Mouse (Mus musculus): ENCODE results near the gene Hist1h2ak. TPM values are rescaled to one million over a fixed set of nuclear protein-coding genes. Genes with fewer than 3 reads are reported as not detected.
"Not testable (repeated sequence)": the region's sequence is repeated elsewhere in the genome, so short reads cannot be mapped to it uniquely, and the experiment has no call there.

Hist1h2ak gene
- polyA plus RNA-seq, 1 experiment from 2014 or later, result 5.5 TPM

GRCm38 (mm10) chr13:21727948-21728572, 25.6 kb downstream of the Hist1h2ak start:
- Histone ChIP-seq H3K36me3 (replicated peaks) (no peaks in the 10 kb centered on the region), H3K4me3 (no peak overlapping the region), H3K9me3 (no peaks in the 10 kb centered on the region), H3K27ac (peak overlapping the region; percentile 48; the same call in 1 of the 2 replicates), H3K4me1 (peaks cover 8% of the 10 kb centered on the region; the same call in 1 of the 2 replicates), H3K9ac (no peak overlapping the region), H3K4me2 (no peak overlapping the region), H3K27me3 (replicated peaks) (no peaks in the 10 kb centered on the region)
- WGBS, result 21% methylated on average over 11 of the region's 11 CpGs
- peak; percentile 63; the same call in 1 of the 2 replicates for ATAC-seq (replicated peaks)

- no peak overlapping the region for H3K27ac ChIP-seq
- 0 out of 2 replicates have a peak overlapping the region, but pooled peaks have one; percentile 69 for H3K4me2 ChIP-seq
- no peaks in the 10 kb centered on the region for H3K9me3 ChIP-seq
- no peaks in the 10 kb centered on the region for H3K36me3 ChIP-seq (replicated peaks)
- ATAC-seq (replicated peaks), result no peak
- H3K9ac ChIP-seq, result no peak overlapping the region
- H3K4me1 ChIP-seq, result peaks cover 27% of the 10 kb centered on the region
- H3K4me3 ChIP-seq, result no peak overlapping the region
- no peaks in the 10 kb centered on the region for H3K27me3 ChIP-seq (replicated peaks)
- 31% methylated on average over 5 of the region's 5 CpGs for WGBS
These were observed 30.4 kb downstream of the Hist1h2ak start for GRCm38 (mm10) chr13:21722993-21723836.

- Histone ChIP-seq H3K9ac (peak overlapping the region; percentile 50), H3K36me3 (replicated peaks) (no peaks in the 10 kb centered on the region), H3K27me3 (replicated peaks) (no peaks in the 10 kb centered on the region), H3K27ac (peak overlapping the region; percentile 87), H3K4me3 (peak overlapping the region; percentile 45), H3K4me2 (peak overlapping the region; percentile 69), H3K4me1 (peaks cover 22% of the 10 kb centered on the region), H3K9me3 (no peaks in the 10 kb centered on the region)
- no peak; the same call in 1 of the 2 replicates for ATAC-seq (replicated peaks)
- WGBS, result 2% methylated on average over 11 of the region's 11 CpGs
These were observed 31.2 kb downstream of the Hist1h2ak start for GRCm38 (mm10) chr13:21722373-21722925.

GRCm38 (mm10) chr13:21721757-21722372, 31.8 kb downstream of the Hist1h2ak start, which contains the start of gene Hist1h2bm:
Gene Hist1h2bm, plus strand, starts transcription at chr13:21722044.
- Histone ChIP-seq H3K9ac (peak within 1 kb of the TSS; percentile 50), H3K4me2 (peak within 1 kb of the TSS; percentile 69), H3K4me3 (peak within 1 kb of the TSS; percentile 45), H3K4me1 (peaks cover 25% of the 10 kb centered on the region), H3K27ac (peak within 1 kb of the TSS; percentile 87)
- peak; percentile 98 for ATAC-seq (replicated peaks)
- H3K9me3 ChIP-seq; H3K36me3 ChIP-seq (replicated peaks); H3K27me3 ChIP-seq (replicated peaks): not testable (repeated sequence)
- under 1% methylated on average over 37 of the region's 37 CpGs for WGBS

DNA sequence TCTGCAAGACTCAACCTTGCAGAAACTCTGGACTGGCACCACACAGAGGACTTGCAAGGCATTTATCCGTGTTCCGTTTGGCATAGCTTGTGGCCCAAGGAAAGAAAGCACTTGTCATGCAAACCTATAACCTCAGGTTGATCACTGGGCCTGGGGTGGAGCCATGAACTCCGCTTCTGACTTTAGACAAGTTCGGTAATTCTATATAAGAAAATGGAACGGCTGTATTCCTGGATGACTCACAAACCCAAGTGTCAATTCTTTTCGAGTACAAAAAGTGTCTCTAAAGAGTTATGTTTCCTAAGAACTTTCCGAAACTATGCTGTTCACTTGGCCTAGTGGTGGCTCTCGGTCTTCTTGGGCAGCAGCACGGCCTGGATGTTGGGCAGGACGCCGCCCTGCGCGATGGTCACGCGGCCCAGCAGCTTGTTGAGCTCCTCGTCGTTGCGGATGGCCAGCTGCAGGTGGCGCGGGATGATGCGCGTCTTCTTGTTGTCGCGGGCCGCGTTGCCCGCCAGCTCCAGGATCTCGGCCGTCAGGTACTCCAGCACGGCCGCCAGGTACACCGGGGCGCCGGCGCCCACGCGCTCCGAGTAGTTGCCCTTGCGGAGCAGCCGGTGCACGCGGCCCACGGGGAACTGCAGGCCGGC, 32.4 kb downstream of the Hist1h2ak start:
- Histone ChIP-seq H3K4me2 (peak overlapping the region; percentile 69), H3K27ac (peak overlapping the region; percentile 87), H3K4me3 (peak overlapping the region; percentile 45), H3K4me1 (peaks cover 27% of the 10 kb centered on the region)
- H3K9ac ChIP-seq; H3K9me3 ChIP-seq; H3K36me3 ChIP-seq (replicated peaks); H3K27me3 ChIP-seq (replicated peaks); ATAC-seq (replicated peaks): not testable (repeated sequence)
- WGBS, result 1% methylated on average over 24 of the region's 44 CpGs

DNA sequence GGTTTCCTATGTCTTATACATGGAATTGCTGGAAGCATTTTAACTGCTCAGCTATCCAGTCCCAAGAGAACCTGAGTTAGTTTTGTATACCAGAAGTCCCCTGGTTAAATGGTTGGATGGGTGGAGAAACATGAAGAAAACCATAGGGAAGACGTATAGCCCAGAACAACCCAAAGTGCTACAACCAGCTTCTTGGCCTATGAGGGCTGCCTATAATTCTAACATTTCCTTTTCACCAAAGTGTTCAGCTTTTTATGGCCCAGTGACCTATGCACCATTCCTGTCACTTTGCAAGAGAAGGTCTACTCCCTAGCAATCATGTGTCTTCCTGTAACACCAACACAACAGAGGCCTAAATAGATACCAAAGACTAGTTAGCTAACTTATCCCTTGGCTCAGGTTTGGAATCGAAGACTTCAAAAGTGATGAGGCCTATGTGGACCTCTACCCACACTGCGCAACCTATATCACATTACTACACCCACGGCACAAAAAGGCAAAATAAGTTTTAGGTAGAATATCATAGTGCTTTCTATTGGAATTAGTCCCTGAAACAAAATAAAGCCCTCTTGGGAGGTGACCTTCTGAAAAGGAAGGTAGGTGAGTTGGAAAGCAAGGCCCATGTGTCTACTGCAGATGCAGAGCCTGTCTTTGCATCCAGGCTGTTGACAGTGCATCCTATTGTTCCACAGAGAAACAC, 35.1 kb downstream of the Hist1h2ak start:
- H3K27ac ChIP-seq, result peak overlapping the region; percentile 58; the same call in 1 of the 2 replicates
- H3K4me3 ChIP-seq, result peak overlapping the region; percentile 39
- H3K4me2 ChIP-seq, result peak overlapping the region; percentile 78
- no peaks in the 10 kb centered on the region for H3K36me3 ChIP-seq (replicated peaks)
- peak overlapping the region; percentile 21; the same call in 1 of the 2 replicates for H3K9ac ChIP-seq
- no peak for ATAC-seq (replicated peaks)
- peaks cover 36% of the 10 kb centered on the region for H3K4me1 ChIP-seq
- WGBS, result 58% methylated on average over 4 of the region's 4 CpGs
- H3K9me3 ChIP-seq, result no peaks in the 10 kb centered on the region
- no peaks in the 10 kb centered on the region for H3K27me3 ChIP-seq (replicated peaks)

DNA sequence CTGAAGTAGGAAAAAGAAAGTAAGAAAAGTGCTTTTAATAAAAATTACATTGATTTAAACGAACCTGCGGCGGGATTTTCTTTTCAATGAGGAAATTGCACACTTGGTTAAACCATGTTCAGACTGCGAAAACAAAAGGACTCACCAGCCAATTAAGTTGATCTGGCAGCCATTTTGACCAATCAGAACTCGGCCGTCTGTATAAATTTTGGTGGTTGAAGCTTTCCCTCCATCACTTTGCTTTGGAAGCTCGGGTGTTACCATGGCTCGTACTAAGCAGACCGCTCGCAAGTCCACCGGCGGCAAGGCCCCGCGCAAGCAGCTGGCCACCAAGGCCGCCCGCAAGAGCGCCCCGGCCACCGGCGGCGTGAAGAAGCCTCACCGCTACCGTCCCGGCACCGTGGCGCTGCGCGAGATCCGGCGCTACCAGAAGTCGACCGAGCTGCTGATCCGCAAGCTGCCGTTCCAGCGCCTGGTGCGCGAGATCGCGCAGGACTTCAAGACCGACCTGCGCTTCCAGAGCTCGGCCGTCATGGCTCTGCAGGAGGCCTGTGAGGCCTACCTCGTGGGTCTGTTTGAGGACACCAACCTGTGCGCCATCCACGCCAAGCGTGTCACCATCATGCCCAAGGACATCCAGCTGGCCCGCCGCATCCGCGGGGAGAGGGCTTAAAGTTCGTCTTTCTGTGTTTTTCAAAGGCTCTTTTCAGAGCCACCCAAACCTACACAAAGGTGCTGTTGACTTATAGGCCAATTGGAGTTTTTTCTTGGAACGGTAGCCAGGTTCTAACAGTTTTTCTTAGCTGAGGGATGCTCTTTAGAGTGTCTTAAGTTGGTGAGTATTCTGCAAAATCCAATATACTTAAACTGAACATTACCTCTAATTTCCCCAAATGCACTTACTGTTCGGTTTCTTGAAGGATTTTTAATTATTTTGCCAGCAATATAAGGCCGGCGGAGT, 36.0 kb downstream of the Hist1h2ak start, which contains the start of gene Hist1h3h:
Gene Hist1h3h, plus strand, starts transcription at position 263 of the 961 bp plus-strand sequence.
- WGBS, result under 1% methylated on average over 31 of the region's 56 CpGs
- H3K27me3 ChIP-seq (replicated peaks); H3K9me3 ChIP-seq; H3K36me3 ChIP-seq (replicated peaks): not testable (repeated sequence)
- Histone ChIP-seq H3K4me1 (peaks cover 35% of the 10 kb centered on the region), H3K4me2 (peak within 1 kb of the TSS; percentile 78), H3K4me3 (peak within 1 kb of the TSS; percentile 44), H3K9ac (peak within 1 kb of the TSS; percentile 52), H3K27ac (peak within 1 kb of the TSS; percentile 91)
- ATAC-seq (replicated peaks), result peak; percentile 45

DNA sequence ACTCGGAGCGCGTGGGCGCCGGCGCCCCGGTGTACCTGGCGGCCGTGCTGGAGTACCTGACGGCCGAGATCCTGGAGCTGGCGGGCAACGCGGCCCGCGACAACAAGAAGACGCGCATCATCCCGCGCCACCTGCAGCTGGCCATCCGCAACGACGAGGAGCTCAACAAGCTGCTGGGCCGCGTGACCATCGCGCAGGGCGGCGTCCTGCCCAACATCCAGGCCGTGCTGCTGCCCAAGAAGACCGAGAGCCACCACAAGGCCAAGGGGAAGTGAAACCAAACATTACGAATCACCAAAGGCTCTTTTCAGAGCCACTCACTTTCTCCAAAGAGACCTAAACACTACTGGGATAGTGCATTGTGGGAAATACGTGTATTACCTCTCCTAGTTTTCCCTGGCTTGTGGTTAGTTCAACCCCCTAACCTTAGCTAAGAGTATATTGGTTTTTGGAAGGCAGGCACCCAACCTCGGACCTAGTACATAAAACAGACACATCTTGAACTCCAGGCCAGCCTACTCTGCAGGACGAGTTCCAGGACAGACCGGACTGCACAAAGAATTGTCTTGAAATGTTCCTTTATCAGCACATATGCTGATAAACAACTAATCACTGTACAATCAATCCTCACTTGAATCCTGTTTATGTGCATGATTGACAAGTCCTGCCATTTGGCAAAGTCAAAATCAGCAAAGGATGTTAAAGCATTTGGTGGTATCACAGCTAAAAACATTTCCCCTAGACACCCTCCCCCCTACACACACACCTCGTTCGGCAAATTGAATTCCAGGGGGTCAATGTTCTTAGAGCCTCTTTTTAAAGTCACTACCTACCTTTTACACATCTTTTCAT, 36.9 kb downstream of the Hist1h2ak start:
- H3K4me2 ChIP-seq, result peak overlapping the region; percentile 78
- not testable (repeated sequence) for H3K9me3 ChIP-seq; H3K27me3 ChIP-seq (replicated peaks); H3K36me3 ChIP-seq (replicated peaks)
- H3K4me3 ChIP-seq, result peak overlapping the region; percentile 44
- peak overlapping the region; percentile 52 for H3K9ac ChIP-seq
- WGBS, result 0% methylated on average over 16 of the region's 38 CpGs
- H3K4me1 ChIP-seq, result peaks cover 30% of the 10 kb centered on the region
- H3K27ac ChIP-seq, result peak overlapping the region; percentile 91
- ATAC-seq (replicated peaks), result peak; percentile 4; the same call in 1 of the 2 replicates

DNA sequence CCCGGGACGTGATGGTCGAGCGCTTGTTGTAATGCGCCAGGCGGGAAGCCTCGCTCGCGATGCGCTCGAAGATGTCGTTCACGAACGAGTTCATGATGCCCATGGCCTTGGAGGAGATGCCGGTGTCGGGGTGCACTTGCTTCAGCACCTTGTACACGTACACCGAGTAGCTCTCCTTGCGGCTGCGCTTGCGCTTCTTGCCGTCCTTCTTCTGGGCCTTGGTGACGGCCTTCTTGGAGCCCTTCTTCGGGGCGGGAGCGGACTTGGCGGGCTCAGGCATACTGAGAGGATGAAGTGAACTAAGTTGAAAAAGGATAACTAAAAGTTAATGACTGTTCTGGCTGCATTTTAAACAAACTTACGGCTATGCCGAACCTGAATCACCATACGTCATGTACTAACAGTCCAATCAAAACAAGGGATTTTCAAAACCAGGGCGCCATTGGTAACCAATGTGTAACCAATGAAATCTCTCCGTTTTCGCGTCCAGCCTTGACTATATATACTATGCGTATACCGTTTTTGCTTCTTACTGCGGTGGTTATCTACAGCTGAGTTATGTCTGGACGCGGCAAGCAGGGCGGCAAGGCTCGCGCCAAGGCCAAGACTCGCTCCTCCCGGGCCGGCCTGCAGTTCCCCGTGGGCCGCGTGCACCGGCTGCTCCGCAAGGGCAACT, 37.6 kb downstream of the Hist1h2ak start, which contains the start of the genes Hist1h2bl and Hist1h2ai:
Gene Hist1h2bl, minus strand, starts transcription at position 280 of the 676 bp plus-strand sequence.
Gene Hist1h2ai, plus strand, starts transcription at position 559 of the 676 bp plus-strand sequence.
- Histone ChIP-seq H3K4me3 (peak within 1 kb of the TSS; percentile 44), H3K4me1 (peaks cover 27% of the 10 kb centered on the region), H3K4me2 (peak within 1 kb of the TSS; percentile 78), H3K27ac (peak within 1 kb of the TSS; percentile 91), H3K9ac (peak within 1 kb of the TSS; percentile 52)
- under 1% methylated on average over 37 of the region's 50 CpGs for WGBS
- H3K9me3 ChIP-seq; H3K27me3 ChIP-seq (replicated peaks); H3K36me3 ChIP-seq (replicated peaks): not testable (repeated sequence)
- peak; percentile 96 for ATAC-seq (replicated peaks)

All from midbrain, embryonic 15.5 days (tissue).